Mouse (Mus musculus) intestine, embryonic 15.5 days (tissue): ENCODE results near the gene Pou5f1. TPM values are rescaled to one million over a fixed set of nuclear protein-coding genes. Genes with fewer than 3 reads are reported as not detected.
"Not testable (repeated sequence)": the region's sequence is repeated elsewhere in the genome, so short reads cannot be mapped to it uniquely, and the experiment has no call there.

Experiments used
- ATAC-seq: fragments of 200-750 bp; cut with Nextera tagmentation; 2 replicates; pipeline ENCODE4 v1.8.0; 2017; ENCODE audit warnings: moderate TSS enrichment, moderate library complexity
- H3K27ac ChIP-seq: fragments of 300-500 bp; sonication (generic); 2 replicates; pipeline ENCODE4 v1.5.1; 2015; ENCODE audit warnings: mild to moderate bottlenecking, inconsistent platforms
- H3K27me3 ChIP-seq: fragments of 300-500 bp; sonication (generic); replicated peaks from 2 replicates; pipeline ENCODE4 v1.6.1; 2015; ENCODE audit warnings: inconsistent platforms
- H3K36me3 ChIP-seq: fragments of 300-500 bp; sonication (generic); 2 replicates; pipeline ENCODE4 v1.6.1; 2015; ENCODE audit warnings: inconsistent platforms
- H3K4me1 ChIP-seq: fragments of 300-500 bp; sonication (generic); replicated peaks from 2 replicates; pipeline ENCODE4 v1.6.1; 2015; ENCODE audit warnings: inconsistent platforms
- H3K4me2 ChIP-seq: fragments of 300-500 bp; sonication (generic); replicated peaks from 2 replicates; pipeline ENCODE4 v1.6.1; 2015; ENCODE audit warnings: mild to moderate bottlenecking, inconsistent platforms
- H3K4me3 ChIP-seq: fragments of 300-500 bp; sonication (generic); replicated peaks from 2 replicates; pipeline ENCODE4 v1.5.1; 2015; ENCODE audit warnings: inconsistent platforms
- H3K9ac ChIP-seq: fragments of 300-500 bp; sonication (generic); 2 replicates; pipeline ENCODE4 v1.6.1; 2015; ENCODE audit warnings: inconsistent platforms
- H3K9me3 ChIP-seq: fragments of 300-500 bp; sonication (generic); 2 replicates; pipeline ENCODE4 v1.6.1; 2016; ENCODE audit warnings: inconsistent platforms
- WGBS: fragments of 180-500 bp; shearing (Covaris S2); methylation state at CpG from one replicate; pipeline ENCODE4 v1.1.7; 2015; 5-methylcytosine and 5-hydroxymethylcytosine counted together
- polyA plus RNA-seq: library from polyadenylated mRNA; unstranded; fragments of >200 nt; fragmentation: Nextera tagmentation; extraction: Ambion mirVana; gene quantifications from 2 replicates; pipeline ENCODE4 v1.2.1, GENCODE M21; 2015

The Pou5f1 gene
- polyA plus RNA-seq, 1 experiment from 2014 or later: not detected

DNA sequence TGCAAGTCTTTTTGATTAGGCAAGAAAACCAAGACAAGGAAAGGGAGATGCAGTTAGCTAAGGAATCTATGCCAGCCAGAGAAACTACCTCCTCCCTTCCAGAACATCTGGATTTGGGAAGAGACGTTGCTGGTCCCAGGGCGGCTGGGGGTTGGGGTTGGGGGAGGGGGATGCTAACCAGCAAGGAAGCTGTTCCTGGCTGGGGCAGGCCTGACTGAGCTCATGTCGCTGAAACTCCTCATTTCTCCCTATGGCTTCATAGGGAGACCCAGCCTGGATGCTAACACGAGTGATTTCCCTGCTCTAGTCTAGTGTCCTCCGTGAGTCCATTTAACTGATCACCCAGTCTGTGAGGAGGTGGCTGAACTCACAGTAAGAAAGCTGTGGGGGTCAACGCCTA lies 3.6 kb upstream of the Pou5f1 start:
- 22% methylated on average over 6 of the region's 6 CpGs for WGBS
- ATAC-seq: no peak
- no peak overlapping the region for H3K4me2 ChIP-seq
- H3K27ac ChIP-seq: no peak overlapping the region
- H3K36me3 ChIP-seq: no peaks in the 10 kb centered on the region
- H3K4me1 ChIP-seq: no peaks in the 10 kb centered on the region
- no peaks in the 10 kb centered on the region for H3K9me3 ChIP-seq
- H3K27me3 ChIP-seq: peaks cover 10% of the 10 kb centered on the region; the same call in 1 of the 2 replicates
- no peak overlapping the region for H3K4me3 ChIP-seq
- no peak overlapping the region for H3K9ac ChIP-seq

DNA sequence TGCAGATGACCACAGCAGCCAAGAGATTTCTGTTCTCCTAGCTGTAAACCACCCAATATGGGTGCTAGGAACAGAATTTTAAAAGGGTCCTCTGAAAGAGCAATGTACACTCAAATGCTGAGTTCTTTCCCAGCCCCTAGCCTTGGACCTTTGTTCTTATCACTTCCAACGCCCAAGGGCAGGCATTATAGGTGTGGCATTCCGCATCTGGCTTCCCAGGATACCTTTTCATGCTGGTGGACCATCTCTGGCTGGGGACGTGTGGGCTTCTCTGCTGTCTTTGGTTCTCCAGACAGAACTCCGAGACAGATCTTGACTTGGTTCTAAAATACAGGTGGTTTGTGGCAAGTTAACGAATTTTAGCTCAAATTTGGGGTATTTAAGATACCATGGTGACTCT lies 3.1 kb upstream of the Pou5f1 start:
- Histone ChIP-seq H3K4me2 (no peak overlapping the region), H3K36me3 (no peaks in the 10 kb centered on the region), H3K27me3 (peaks cover 10% of the 10 kb centered on the region; the same call in 1 of the 2 replicates), H3K9me3 (no peaks in the 10 kb centered on the region), H3K27ac (no peak overlapping the region), H3K9ac (no peak overlapping the region), H3K4me3 (no peak overlapping the region), H3K4me1 (no peaks in the 10 kb centered on the region)
- WGBS: 52% methylated on average over 5 of the region's 5 CpGs
- no peak for ATAC-seq

GRCm38 (mm10) chr17:35503849-35504248 lies 2.0 kb upstream of the Pou5f1 start:
- no peak overlapping the region for H3K9ac ChIP-seq
- no peaks in the 10 kb centered on the region for H3K9me3 ChIP-seq
- 35% methylated on average over 5 of the region's 5 CpGs for WGBS
- ATAC-seq: no peak
- no peaks in the 10 kb centered on the region for H3K36me3 ChIP-seq
- H3K4me1 ChIP-seq: no peaks in the 10 kb centered on the region
- peaks cover 10% of the 10 kb centered on the region; the same call in 1 of the 2 replicates for H3K27me3 ChIP-seq
- H3K4me3 ChIP-seq: no peak overlapping the region
- no peak overlapping the region for H3K4me2 ChIP-seq
- no peak overlapping the region for H3K27ac ChIP-seq

- ATAC-seq: no peak
- WGBS: 43% methylated on average over 8 of the region's 8 CpGs
- no peaks in the 10 kb centered on the region for H3K9me3 ChIP-seq
- H3K27ac ChIP-seq: no peak overlapping the region
- H3K27me3 ChIP-seq: peaks cover 10% of the 10 kb centered on the region; the same call in 1 of the 2 replicates
- H3K4me1 ChIP-seq: no peaks in the 10 kb centered on the region
- no peak overlapping the region for H3K9ac ChIP-seq
- no peaks in the 10 kb centered on the region for H3K36me3 ChIP-seq
- no peak overlapping the region for H3K4me2 ChIP-seq
- H3K4me3 ChIP-seq: no peak overlapping the region
These were observed 963 bp upstream of the Pou5f1 start for GRCm38 (mm10) chr17:35504628-35505481.

DNA sequence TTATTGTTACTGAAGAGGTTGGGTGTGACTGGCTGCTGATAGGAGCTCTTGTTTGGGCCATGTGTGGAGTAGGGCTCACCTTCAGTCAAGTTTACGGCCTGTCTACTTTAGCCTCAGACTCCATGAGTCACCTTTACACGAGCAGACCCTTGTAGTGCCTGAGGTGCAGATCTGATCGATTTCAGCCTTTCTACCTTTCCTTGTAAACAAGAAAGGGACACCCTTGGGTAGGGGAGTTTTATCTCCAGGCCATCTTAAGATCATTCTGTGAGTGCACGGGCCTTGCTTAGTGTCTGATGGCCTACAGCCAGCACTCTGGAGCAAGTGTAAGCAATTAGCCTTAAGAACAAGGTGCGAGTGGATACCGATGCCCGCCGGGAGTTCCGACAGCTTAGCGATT lies 1.1 kb downstream of the Pou5f1 start:
- Histone ChIP-seq H3K4me1 (no peaks in the 10 kb centered on the region), H3K4me3 (no peak overlapping the region), H3K36me3 (no peaks in the 10 kb centered on the region), H3K27me3 (peaks cover 10% of the 10 kb centered on the region; the same call in 1 of the 2 replicates), H3K9me3 (no peaks in the 10 kb centered on the region), H3K4me2 (no peak overlapping the region), H3K9ac (no peak overlapping the region), H3K27ac (no peak overlapping the region)
- ATAC-seq: no peak
- WGBS: 21% methylated on average over 10 of the region's 10 CpGs

GRCm38 (mm10) chr17:35507556-35508260 lies 1.9 kb downstream of the Pou5f1 start:
- Histone ChIP-seq H3K4me3 (no peak overlapping the region), H3K27ac (no peak overlapping the region), H3K27me3 (peaks cover 10% of the 10 kb centered on the region; the same call in 1 of the 2 replicates), H3K4me1 (no peaks in the 10 kb centered on the region), H3K9ac (no peak overlapping the region), H3K36me3 (no peaks in the 10 kb centered on the region), H3K9me3 (no peaks in the 10 kb centered on the region), H3K4me2 (no peak overlapping the region)
- no peak for ATAC-seq
- 33% methylated on average over 13 of the region's 13 CpGs for WGBS

DNA sequence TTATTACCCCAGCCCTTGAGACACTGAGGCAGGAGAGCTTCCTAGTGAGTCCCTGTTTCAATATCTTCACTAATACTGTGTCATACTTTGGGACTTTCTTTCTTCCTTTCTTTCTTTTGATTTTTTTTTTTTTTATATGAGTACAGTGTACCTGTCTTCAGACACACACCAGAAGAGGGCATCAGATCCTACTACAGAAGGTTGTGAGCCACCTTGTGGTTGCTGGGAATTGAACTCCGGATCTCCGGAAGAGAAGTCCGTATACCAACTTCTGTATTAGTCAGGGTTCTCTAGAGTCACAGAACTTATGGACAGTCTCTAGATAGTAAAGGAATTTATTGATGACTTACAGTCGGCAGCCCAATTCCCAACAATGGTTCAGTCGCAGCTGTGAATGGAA lies 2.5 kb downstream of the Pou5f1 start:
- H3K4me2 ChIP-seq, H3K27ac ChIP-seq, H3K9me3 ChIP-seq, H3K36me3 ChIP-seq, H3K9ac ChIP-seq, H3K4me1 ChIP-seq, ATAC-seq, H3K4me3 ChIP-seq: not testable (repeated sequence)
- WGBS: 56% methylated on average over 5 of the region's 5 CpGs
- peaks cover 10% of the 10 kb centered on the region; the same call in 1 of the 2 replicates for H3K27me3 ChIP-seq

GRCm38 (mm10) chr17:35509284-35509683 lies 3.5 kb downstream of the Pou5f1 start:
- no peaks in the 10 kb centered on the region for H3K9me3 ChIP-seq
- H3K36me3 ChIP-seq: no peaks in the 10 kb centered on the region
- WGBS: 22% methylated on average over 8 of the region's 8 CpGs
- H3K4me1 ChIP-seq: peaks cover under 1% of the 10 kb centered on the region
- H3K9ac ChIP-seq: no peak overlapping the region
- no peak overlapping the region for H3K4me2 ChIP-seq
- peak; percentile 59 for ATAC-seq
- H3K27me3 ChIP-seq: peaks cover 10% of the 10 kb centered on the region; the same call in 1 of the 2 replicates
- H3K27ac ChIP-seq: no peak overlapping the region
- H3K4me3 ChIP-seq: no peak overlapping the region

GRCm38 (mm10) chr17:35512916-35513626 lies 7.3 kb downstream of the Pou5f1 start:
- no peak for ATAC-seq
- H3K9ac ChIP-seq: no peak overlapping the region
- no peaks in the 10 kb centered on the region for H3K9me3 ChIP-seq
- peaks cover 18% of the 10 kb centered on the region for H3K4me1 ChIP-seq
- H3K4me2 ChIP-seq: no peak overlapping the region
- no peaks in the 10 kb centered on the region for H3K27me3 ChIP-seq
- no peak overlapping the region for H3K4me3 ChIP-seq
- H3K36me3 ChIP-seq: no peaks in the 10 kb centered on the region
- no peak overlapping the region for H3K27ac ChIP-seq
- 92% methylated on average over 7 of the region's 7 CpGs for WGBS

DNA sequence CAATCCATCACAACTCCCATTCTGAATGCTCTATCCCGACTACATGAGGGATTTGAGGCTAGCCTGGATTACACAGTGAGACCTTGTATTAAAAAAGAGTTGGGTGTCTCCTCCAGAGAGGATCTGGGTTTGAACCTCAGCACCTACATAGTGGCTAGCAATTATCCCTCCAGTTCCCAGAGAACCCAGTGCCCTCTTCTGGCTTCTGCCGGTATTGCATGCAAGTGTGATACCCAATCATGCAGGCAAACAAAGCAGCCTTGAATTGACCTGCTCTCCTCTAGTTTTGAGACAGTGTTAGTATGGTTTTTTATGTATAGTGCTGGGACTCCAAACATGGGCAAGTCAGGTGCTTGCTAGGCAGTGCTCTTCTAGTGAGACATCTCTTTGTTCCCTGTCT lies 8.1 kb downstream of the Pou5f1 start:
- WGBS: 25% methylated on average over 2 of the region's 2 CpGs
- Histone ChIP-seq H3K4me3 (no peak overlapping the region), H3K9ac (0 out of 2 replicates have a peak overlapping the region, but pooled peaks have one; percentile 42)

DNA sequence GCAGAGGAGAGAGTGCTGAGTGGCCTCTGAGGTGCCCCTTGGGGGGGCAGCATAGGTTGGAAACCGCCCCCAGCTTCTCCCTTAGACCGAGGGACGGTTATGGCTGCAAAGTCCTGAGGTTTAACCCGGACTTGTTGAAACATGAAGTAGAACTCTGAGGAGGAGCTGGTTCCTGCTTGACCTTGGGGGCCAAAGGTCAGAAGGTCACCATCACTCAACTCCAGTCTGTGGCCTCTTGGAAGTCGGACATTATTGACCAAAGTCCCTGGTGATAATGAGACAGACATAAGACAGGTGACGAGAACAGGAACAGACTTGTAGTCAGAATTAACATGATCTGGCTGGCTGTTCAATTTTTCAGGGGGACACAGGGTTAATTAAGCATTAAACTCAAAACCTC lies 8.9 kb downstream of the Pou5f1 start:
- Histone ChIP-seq H3K4me3 (peak overlapping the region; percentile 58; the same call in 1 of the 2 replicates), H3K9me3 (no peaks in the 10 kb centered on the region), H3K9ac (peak overlapping the region; percentile 64), H3K27me3 (no peaks in the 10 kb centered on the region), H3K36me3 (no peaks in the 10 kb centered on the region), H3K4me2 (peak overlapping the region; percentile 87), H3K27ac (no peak overlapping the region), H3K4me1 (peaks cover 21% of the 10 kb centered on the region)
- ATAC-seq: no peak
- WGBS: 49% methylated on average over 6 of the region's 6 CpGs

More for the DNA sequence above, 8.1 kb downstream of the Pou5f1 start:
- ATAC-seq: no peak
- Histone ChIP-seq H3K36me3 (no peaks in the 10 kb centered on the region), H3K4me1 (peaks cover 21% of the 10 kb centered on the region), H3K9me3 (no peaks in the 10 kb centered on the region), H3K27ac (no peak overlapping the region), H3K27me3 (no peaks in the 10 kb centered on the region), H3K4me2 (peak overlapping the region; percentile 87)
